Mouse (Mus musculus): ENCODE data around the gene Srebf1.

- TF ChIP-seq CTCF (IDR thresholded peaks at IDR 0.05; ENCODE audit: low read depth, low read length) = no peak
- no peak for TF ChIP-seq POLR2A (IDR thresholded peaks at IDR 0.05; ENCODE audit: borderline replicate concordance, low read depth, low read length)
These were observed 40.0 kb upstream of the Srebf1 start for GRCm38 (mm10) chr11:60262396-60262795.

All from bone marrow macrophage, adult 2 months (primary cell).